Mouse (Mus musculus): Measurements from ENCODE around the gene 2310030G06Rik. TPM values are rescaled to one million over a fixed set of nuclear protein-coding genes. Genes with fewer than 3 reads are reported as not detected.

2310030G06Rik gene
- polyA plus RNA-seq (2015; fragmentation: Nextera tagmentation; extraction: Ambion mirVana): 2.3 and 3.3 TPM in 2 replicates

DNA sequence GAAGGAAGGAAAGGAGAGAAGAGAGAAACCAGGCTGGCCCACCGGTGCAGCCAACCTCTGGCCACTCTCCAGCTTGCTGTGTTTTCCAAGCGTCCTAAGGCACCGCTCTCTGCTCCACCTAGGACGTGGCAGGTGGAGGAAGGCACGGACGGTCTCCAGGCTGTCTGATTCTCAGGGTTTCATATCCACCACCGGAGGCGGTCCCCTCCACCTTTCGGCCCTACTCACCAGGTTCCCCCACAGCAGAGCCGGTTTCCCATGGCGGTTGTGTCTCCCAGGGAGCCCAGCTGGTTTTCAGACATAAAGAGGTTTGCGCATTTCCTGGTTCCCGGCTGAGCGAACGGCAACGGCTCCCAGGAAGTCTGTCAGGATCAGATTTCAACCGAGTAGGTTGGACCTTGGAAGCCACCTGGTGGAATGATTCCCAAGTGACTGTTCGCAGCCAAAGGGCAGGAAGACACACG is at the start of gene 2310030G06Rik:
Gene 2310030G06Rik (minus strand): TSS at position 323 of the 464 bp plus-strand sequence.
- Histone ChIP-seq H3K9me3 (replicated peaks) (no peaks in the 10 kb centered on the region), H3K27me3 (replicated peaks) (peaks cover 3% of the 10 kb centered on the region; the same call in 1 of the 2 replicates), H3K27ac (replicated peaks) (0 out of 2 replicates have a peak within 1 kb of the TSS, but pooled peaks have one; percentile 9), H3K36me3 (no peaks in the 10 kb centered on the region), H3K9ac (replicated peaks) (peak within 1 kb of the TSS; percentile 42), H3K4me3 (replicated peaks) (peak within 1 kb of the TSS; percentile 35), H3K4me1 (peaks cover 8% of the 10 kb centered on the region), H3K4me2 (peak within 1 kb of the TSS; percentile 58)
- 1% methylated on average over 19 of the region's 19 CpGs for WGBS
- ATAC-seq (ENCODE audit: low FRiP score): no peak

DNA sequence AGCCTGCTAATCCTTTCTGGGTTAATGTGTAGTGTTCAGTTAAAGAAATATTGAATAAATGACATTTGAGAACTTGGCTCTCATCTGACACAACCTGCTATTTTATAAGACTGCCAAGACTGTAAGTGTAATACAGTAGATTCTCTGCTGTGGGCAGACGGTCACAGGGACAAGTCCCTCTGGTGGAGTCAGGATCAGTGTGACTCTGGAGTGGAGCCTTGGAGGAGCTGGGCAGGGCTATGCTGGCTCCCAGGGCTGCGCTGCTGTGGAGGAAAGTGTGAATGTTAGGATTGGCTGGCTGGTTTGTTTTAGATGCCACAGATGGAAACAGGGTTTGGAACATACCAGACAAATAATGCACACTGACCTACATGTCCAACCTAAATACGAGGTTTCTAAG is 48.9 kb upstream of the 2310030G06Rik start:
- Histone ChIP-seq H3K36me3 (peaks cover 46% of the 10 kb centered on the region), H3K4me2 (no peak overlapping the region), H3K27me3 (replicated peaks) (no peaks in the 10 kb centered on the region), H3K27ac (replicated peaks) (no peak overlapping the region), H3K9ac (replicated peaks) (no peak overlapping the region), H3K9me3 (replicated peaks) (no peaks in the 10 kb centered on the region), H3K4me1 (no peaks in the 10 kb centered on the region), H3K4me3 (replicated peaks) (no peak overlapping the region)
- 90% methylated on average over 3 of the region's 3 CpGs for WGBS
- ATAC-seq (ENCODE audit: low FRiP score): no peak

DNA sequence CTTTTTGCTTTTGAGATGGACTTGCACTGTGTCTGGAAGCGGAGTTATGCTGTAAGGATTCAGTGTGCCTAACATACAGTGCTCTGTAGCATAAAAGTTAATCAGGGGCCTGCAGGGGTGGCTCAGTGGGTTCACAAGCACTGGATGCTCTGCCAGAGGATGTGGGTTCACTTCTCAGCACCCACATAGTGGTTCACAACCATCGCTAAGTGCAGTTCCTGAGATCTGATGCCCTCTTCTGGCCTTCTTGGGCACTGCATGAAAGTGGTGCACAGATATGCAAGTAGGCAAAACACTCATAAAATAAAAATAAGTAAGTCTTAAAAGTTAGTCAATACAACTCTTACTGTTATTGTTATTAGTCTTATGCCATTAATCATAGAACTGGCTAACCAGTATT is 35.8 kb upstream of the 2310030G06Rik start:
- H3K9me3 ChIP-seq (replicated peaks): no peaks in the 10 kb centered on the region
- WGBS: 82% methylated on average over 2 of the region's 2 CpGs
- no peak overlapping the region for H3K27ac ChIP-seq (replicated peaks)
- H3K4me1 ChIP-seq: no peaks in the 10 kb centered on the region
- no peak overlapping the region for H3K9ac ChIP-seq (replicated peaks)
- H3K36me3 ChIP-seq: peaks cover 67% of the 10 kb centered on the region
- H3K4me2 ChIP-seq: no peak overlapping the region
- ATAC-seq (ENCODE audit: low FRiP score): no peak
- H3K4me3 ChIP-seq (replicated peaks): no peak overlapping the region
- H3K27me3 ChIP-seq (replicated peaks): no peaks in the 10 kb centered on the region

DNA sequence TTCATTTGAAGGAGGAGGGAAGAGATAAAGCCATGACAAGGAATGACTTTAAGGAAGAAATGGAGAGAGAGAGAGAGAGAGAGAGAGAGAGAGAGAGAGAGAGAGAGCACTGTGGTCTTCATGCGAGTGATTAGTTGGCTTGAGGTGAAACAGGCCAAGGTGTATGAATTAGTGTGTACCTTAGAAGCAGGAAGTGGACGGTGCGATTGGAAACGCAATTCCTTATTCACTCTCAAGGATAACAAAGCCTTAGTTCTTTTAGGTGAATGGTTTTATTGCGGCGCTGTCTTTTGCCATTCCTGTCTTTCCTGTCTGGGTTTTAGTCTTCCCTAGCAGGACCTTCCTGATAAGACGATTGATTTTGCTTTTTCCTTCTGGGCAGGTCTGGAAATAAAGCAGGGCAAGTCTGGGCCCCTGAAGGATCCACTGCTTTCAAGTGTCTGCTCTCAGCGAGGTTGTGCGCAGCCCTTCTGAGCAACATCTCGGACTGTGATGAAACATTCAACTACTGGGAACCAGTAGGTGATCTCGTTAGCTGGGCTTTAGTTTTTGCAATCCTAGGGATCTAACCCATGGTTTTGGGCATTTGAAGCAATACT is 29.9 kb upstream of the 2310030G06Rik start:
- 53% methylated on average over 11 of the region's 11 CpGs for WGBS
- Histone ChIP-seq H3K9me3 (replicated peaks) (no peaks in the 10 kb centered on the region), H3K4me3 (replicated peaks) (peak overlapping the region; percentile 89), H3K4me1 (peaks cover 23% of the 10 kb centered on the region), H3K9ac (replicated peaks) (peak overlapping the region; percentile 92), H3K27ac (replicated peaks) (peak overlapping the region; percentile 95; the same call in 1 of the 2 replicates), H3K36me3 (peaks cover 25% of the 10 kb centered on the region), H3K4me2 (peak overlapping the region; percentile 73), H3K27me3 (replicated peaks) (no peaks in the 10 kb centered on the region)
- ATAC-seq (ENCODE audit: low FRiP score): no peak

DNA sequence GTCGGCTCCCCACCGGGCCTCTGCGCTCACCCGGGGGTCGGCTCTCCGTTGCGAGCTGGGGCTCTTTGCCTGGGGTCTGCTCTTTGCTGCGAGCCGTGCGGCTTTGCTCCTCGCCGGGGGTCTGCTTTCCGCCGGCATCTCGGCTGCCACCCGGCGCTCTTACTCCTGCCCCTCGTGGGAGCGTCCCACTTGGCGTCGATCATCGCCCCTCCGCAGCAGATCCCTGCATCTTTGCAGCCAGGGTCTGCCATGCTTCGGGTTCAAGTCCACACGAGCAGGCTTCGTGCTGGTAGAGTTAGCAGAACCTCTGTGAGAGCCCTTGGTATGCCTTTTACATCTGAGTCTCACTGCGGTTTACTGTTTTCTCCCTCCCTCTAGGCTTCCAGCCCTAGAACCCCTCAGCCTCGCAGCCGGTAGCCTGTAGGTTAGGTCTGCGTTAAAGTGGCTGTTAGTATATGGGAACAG is 29.4 kb upstream of the 2310030G06Rik start:
- Histone ChIP-seq H3K9me3 (replicated peaks) (no peaks in the 10 kb centered on the region), H3K27ac (replicated peaks) (peak overlapping the region; percentile 95), H3K27me3 (replicated peaks) (no peaks in the 10 kb centered on the region), H3K4me3 (replicated peaks) (peak overlapping the region; percentile 89), H3K4me2 (peak overlapping the region; percentile 73), H3K9ac (replicated peaks) (peak overlapping the region; percentile 92), H3K4me1 (peaks cover 23% of the 10 kb centered on the region), H3K36me3 (peaks cover 22% of the 10 kb centered on the region)
- peak; percentile 68 for ATAC-seq (ENCODE audit: low FRiP score)
- WGBS: under 1% methylated on average over 29 of the region's 30 CpGs

DNA sequence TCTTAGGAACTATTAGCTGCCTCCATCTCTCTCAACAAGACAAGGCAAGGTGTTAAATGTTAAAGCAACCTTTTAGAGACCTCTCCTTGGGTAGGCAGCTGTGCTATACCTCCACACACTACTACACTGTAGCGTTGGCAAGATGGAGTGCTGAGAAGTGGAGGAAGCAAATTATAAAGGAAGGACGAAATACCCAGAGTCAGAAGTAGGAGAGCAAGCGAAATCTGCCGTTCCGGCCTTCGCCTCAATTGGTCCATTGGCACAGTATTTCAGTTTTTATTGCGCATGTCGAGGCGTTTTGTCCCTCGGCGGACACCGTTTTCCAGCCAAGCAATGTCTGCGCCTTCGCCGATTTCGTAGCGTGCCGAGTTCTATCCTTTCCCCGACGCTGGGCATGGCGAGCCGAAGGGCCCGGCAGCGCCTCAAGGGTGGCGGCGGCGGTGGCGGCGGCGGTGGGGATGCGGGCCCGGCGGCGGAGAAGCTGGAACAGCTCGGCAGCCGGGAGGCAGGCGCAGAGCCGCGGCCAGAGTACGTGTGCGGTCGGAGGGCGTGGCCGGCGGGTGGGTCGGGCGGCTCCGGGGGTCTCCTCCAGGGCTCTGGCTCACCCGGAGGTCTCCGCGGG is 28.8 kb upstream of the 2310030G06Rik start, which contains the start of the genes Alg9 and 1110032A03Rik:
Gene Alg9 (plus strand): TSS at position 29 of the 622 bp plus-strand sequence.
Gene 1110032A03Rik (minus strand): TSS at position 530 of the 622 bp plus-strand sequence.
- Histone ChIP-seq H3K9me3 (replicated peaks) (no peaks in the 10 kb centered on the region), H3K27ac (replicated peaks) (peak within 1 kb of the TSS; percentile 95), H3K27me3 (replicated peaks) (no peaks in the 10 kb centered on the region), H3K4me2 (peak within 1 kb of the TSS; percentile 73), H3K4me3 (replicated peaks) (peak within 1 kb of the TSS; percentile 89), H3K36me3 (peaks cover 18% of the 10 kb centered on the region), H3K9ac (replicated peaks) (peak within 1 kb of the TSS; percentile 92), H3K4me1 (peaks cover 23% of the 10 kb centered on the region)
- ATAC-seq (ENCODE audit: low FRiP score): peak; percentile 79
- WGBS: under 1% methylated on average over 43 of the region's 51 CpGs

DNA sequence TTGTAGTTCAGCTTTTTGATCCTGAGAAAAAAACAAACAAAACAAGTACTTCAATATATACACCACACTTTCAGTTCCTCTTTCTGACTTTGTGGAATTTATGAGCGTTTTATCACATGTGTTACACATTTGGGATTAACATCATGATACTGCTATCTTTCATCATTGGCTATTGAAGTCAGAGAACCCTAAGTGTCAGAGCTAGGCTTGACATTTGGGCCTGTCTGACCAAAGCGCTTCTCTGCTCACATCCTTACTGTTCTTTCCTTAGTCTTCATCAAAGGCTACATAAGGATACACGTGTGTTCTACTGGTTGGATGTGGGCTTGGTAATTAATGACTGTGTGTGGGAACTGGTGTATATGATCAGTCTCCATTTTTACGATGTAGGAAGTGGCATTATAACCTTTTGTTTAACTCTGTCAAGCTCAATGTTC is 27.7 kb upstream of the 2310030G06Rik start:
- Histone ChIP-seq H3K27me3 (replicated peaks) (no peaks in the 10 kb centered on the region), H3K36me3 (peaks cover 12% of the 10 kb centered on the region), H3K27ac (replicated peaks) (0 out of 2 replicates have a peak overlapping the region, but pooled peaks have one; percentile 95), H3K4me1 (peaks cover 28% of the 10 kb centered on the region), H3K9me3 (replicated peaks) (no peaks in the 10 kb centered on the region), H3K4me3 (replicated peaks) (peak overlapping the region; percentile 89), H3K4me2 (peak overlapping the region; percentile 73), H3K9ac (replicated peaks) (peak overlapping the region; percentile 92; the same call in 1 of the 2 replicates)
- ATAC-seq (ENCODE audit: low FRiP score): no peak
- 70% methylated on average over 4 of the region's 4 CpGs for WGBS

DNA sequence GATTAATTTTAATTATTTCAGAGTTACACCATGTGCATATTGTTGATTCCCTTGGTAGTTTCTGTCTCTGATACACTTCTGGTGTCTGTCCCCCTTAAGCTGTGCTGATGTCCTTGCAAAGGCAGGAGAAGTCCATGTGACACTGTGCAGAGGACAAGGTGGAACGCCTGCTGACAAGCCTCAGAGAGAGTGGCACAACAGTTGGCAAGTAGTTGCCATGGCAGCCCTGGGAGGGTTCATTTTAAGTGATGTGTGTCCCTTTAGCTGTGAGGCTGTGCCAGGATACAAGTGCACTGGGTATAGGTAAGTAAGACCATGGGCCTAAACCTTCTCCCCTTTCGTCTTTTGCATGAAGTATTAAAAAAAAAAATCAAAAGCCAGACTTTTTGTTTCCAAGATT is 23.7 kb upstream of the 2310030G06Rik start:
- 85% methylated on average over 2 of the region's 2 CpGs for WGBS
- Histone ChIP-seq H3K4me1 (peaks cover 27% of the 10 kb centered on the region), H3K27me3 (replicated peaks) (no peaks in the 10 kb centered on the region), H3K27ac (replicated peaks) (no peak overlapping the region), H3K36me3 (peaks cover 12% of the 10 kb centered on the region), H3K9ac (replicated peaks) (no peak overlapping the region), H3K4me2 (no peak overlapping the region), H3K4me3 (replicated peaks) (no peak overlapping the region), H3K9me3 (replicated peaks) (no peaks in the 10 kb centered on the region)
- no peak for ATAC-seq (ENCODE audit: low FRiP score)

DNA sequence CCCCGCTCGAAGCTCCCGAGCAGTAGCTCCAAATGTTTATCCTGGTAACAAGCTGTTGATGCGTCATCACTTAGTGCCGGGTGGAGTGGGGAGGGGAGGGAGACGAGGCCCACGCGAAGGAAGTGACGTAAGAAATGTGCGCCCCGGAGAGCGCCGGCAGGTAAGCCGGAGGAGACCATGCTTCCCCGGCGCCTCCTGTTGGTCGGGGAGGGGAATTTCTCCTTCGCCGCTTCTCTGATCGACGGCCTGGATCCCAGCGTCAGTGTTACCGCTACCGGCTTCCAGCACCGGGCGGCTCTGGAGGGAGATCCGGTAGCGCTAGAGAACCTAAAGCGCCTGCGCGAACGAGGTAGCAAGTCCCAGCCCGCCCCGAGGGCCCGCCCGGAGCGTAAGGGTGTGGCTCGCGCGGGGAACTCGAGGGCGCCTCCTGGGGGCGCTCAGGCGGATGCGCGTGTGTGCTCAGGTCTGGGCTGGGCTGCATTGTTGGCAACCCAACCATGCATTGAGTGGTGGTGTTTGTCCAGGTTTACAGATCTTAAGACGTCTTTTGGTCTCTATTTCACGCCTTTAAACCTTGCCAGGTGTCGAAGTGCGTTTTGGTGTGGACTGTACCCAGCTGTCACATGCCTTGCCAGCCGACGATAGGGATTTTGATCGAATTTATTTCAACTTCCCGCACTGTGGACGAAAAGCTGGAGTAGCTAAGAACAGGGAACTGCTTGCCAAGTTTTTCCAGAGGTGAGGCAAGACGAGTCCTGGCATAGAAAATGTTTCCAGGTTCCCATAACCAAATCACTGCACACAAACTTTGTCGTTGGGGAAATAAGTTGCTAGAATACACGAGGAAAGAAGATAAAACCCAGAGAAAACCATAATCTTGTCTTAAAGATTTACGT is 22.0 kb upstream of the 2310030G06Rik start, which contains the start of gene Fdxacb1:
Gene Fdxacb1 (plus strand): TSS at position 130 of the 896 bp plus-strand sequence.
- peak; percentile 94 for ATAC-seq (ENCODE audit: low FRiP score)
- WGBS: 5% methylated on average over 59 of the region's 59 CpGs
- H3K4me2 ChIP-seq: peak within 1 kb of the TSS; percentile 87
- H3K27ac ChIP-seq (replicated peaks): peak within 1 kb of the TSS; percentile 95
- H3K36me3 ChIP-seq: peaks cover 12% of the 10 kb centered on the region
- peak within 1 kb of the TSS; percentile 64 for H3K9ac ChIP-seq (replicated peaks)
- H3K9me3 ChIP-seq (replicated peaks): no peaks in the 10 kb centered on the region
- peaks cover 17% of the 10 kb centered on the region for H3K4me1 ChIP-seq
- H3K27me3 ChIP-seq (replicated peaks): no peaks in the 10 kb centered on the region
- peak within 1 kb of the TSS; percentile 65 for H3K4me3 ChIP-seq (replicated peaks)

DNA sequence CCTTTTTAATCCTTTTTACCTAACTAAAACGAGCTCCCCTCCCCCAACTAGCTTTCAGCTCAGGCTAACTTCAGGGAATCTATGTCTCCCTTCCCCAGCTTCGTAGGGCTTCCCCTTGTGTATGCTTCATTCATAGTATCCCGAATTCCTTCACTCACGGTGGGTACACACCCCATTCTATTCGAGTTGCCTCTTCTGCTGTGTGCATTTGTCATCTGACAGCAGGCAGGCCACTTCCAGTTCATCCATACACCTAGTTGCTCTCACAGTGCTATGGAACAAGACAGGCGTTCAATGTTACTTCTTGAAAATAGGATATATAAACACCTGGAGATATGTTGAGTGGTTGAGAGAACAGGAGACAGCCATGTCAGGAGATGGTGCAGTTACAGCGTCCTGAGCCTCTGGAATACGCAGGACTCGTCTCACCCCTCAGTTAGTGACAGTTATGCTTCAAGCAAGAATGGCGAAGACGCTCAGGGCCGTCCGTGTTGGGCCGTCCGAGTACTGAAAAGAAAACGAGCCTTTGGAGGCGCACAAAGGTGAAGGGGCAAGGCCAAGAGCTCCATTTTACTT is 21.3 kb upstream of the 2310030G06Rik start:
- peak; percentile 70 for ATAC-seq (ENCODE audit: low FRiP score)
- H3K4me2 ChIP-seq: peak overlapping the region; percentile 87
- peak overlapping the region; percentile 64 for H3K9ac ChIP-seq (replicated peaks)
- peak overlapping the region; percentile 65 for H3K4me3 ChIP-seq (replicated peaks)
- H3K27me3 ChIP-seq (replicated peaks): no peaks in the 10 kb centered on the region
- peaks cover 17% of the 10 kb centered on the region for H3K4me1 ChIP-seq
- 7% methylated on average over 17 of the region's 17 CpGs for WGBS
- peaks cover 15% of the 10 kb centered on the region for H3K36me3 ChIP-seq
- peak overlapping the region; percentile 95 for H3K27ac ChIP-seq (replicated peaks)
- H3K9me3 ChIP-seq (replicated peaks): no peaks in the 10 kb centered on the region

Data from neural tube, embryonic 15.5 days (tissue).